Mouse (Mus musculus) kidney, embryonic 16.5 days (tissue): ENCODE data around the gene Trp53tg5. TPM values are rescaled to one million over a fixed set of nuclear protein-coding genes. Genes with fewer than 3 reads are reported as not detected.
A peak's percentile ranks its signal among the peaks of the same experiment; 100 is the strongest.

Experiments used
- ATAC-seq: fragments of 200-750 bp; cut with Nextera tagmentation; 2 replicates; pipeline ENCODE4 v1.8.0; 2017; ENCODE audit warnings: moderate TSS enrichment; ENCODE audit not compliant: low FRiP score, low TSS enrichment
- H3K27ac ChIP-seq: fragments of 300-500 bp; sonication (generic); 2 replicates; pipeline ENCODE4 v1.5.1; 2014; ENCODE audit warnings: low read length
- H3K27me3 ChIP-seq: fragments of 300-500 bp; sonication (generic); 2 replicates; pipeline ENCODE4 v1.6.1; 2014; ENCODE audit warnings: low read length, control low read depth, mixed read lengths; ENCODE audit not compliant: insufficient read depth
- H3K36me3 ChIP-seq: fragments of 300-500 bp; sonication (generic); 2 replicates; pipeline ENCODE4 v1.6.1; 2014; ENCODE audit warnings: low read length, control low read depth, mixed read lengths; ENCODE audit not compliant: insufficient read depth
- H3K4me1 ChIP-seq: fragments of 300-500 bp; sonication (generic); 2 replicates; pipeline ENCODE4 v1.6.1; 2014; ENCODE audit warnings: low read length, control low read depth, mixed read lengths; ENCODE audit not compliant: insufficient read depth
- H3K4me2 ChIP-seq: fragments of 300-500 bp; sonication (generic); replicated peaks from 2 replicates; pipeline ENCODE4 v1.6.1; 2014; ENCODE audit warnings: low read depth, low read length
- H3K4me3 ChIP-seq: fragments of 300-500 bp; sonication (generic); 2 replicates; pipeline ENCODE4 v1.5.1; 2014; ENCODE audit warnings: mild to moderate bottlenecking, low read length
- H3K9ac ChIP-seq: fragments of 300-500 bp; sonication (generic); replicated peaks from 2 replicates; pipeline ENCODE4 v1.6.1; 2014; ENCODE audit warnings: low read length
- H3K9me3 ChIP-seq: fragments of 300-500 bp; sonication (generic); 2 replicates; pipeline ENCODE4 v1.6.1; 2016; ENCODE audit warnings: low read length, control low read depth
- WGBS: fragments of 180-500 bp; shearing (Covaris S2); extraction: QIAGEN DNeasy Blood & Tissue Kit; methylation state at CpG from one replicate; pipeline ENCODE4 v1.1.7; 2014; 5-methylcytosine and 5-hydroxymethylcytosine counted together
- polyA plus RNA-seq: library from polyadenylated mRNA; unstranded; fragments of >200 nt; fragmentation: Nextera tagmentation; extraction: Ambion mirVana; gene quantifications from 2 replicates; pipeline ENCODE4 v1.2.1, GENCODE M21; 2015

The Trp53tg5 gene
- polyA plus RNA-seq, 1 experiment from 2014 or later: not detected

- Histone ChIP-seq H3K4me3 (no peak overlapping the region), H3K27ac (peak overlapping the region; percentile 64), H3K36me3 (peaks cover 21% of the 10 kb centered on the region), H3K9ac (peak overlapping the region; percentile 47; the same call in 1 of the 2 replicates), H3K4me1 (peaks cover 58% of the 10 kb centered on the region), H3K27me3 (no peaks in the 10 kb centered on the region), H3K9me3 (no peaks in the 10 kb centered on the region), H3K4me2 (no peak overlapping the region)
- 50% methylated on average over 15 of the region's 15 CpGs for WGBS
- ATAC-seq: no peak
These were observed 43.5 kb downstream of the Trp53tg5 start for GRCm38 (mm10) chr2:164429881-164430615.

GRCm38 (mm10) chr2:164428451-164428850 is 45.1 kb downstream of the Trp53tg5 start:
- H3K4me1 ChIP-seq: peaks cover 42% of the 10 kb centered on the region
- 37% methylated on average over 5 of the region's 5 CpGs for WGBS

GRCm38 (mm10) chr2:164426952-164427351 is 46.6 kb downstream of the Trp53tg5 start:
- 64% methylated on average over 5 of the region's 5 CpGs for WGBS
- peaks cover 36% of the 10 kb centered on the region for H3K36me3 ChIP-seq
- no peak overlapping the region for H3K9ac ChIP-seq

More at GRCm38 (mm10) chr2:164428451-164428850, 45.1 kb downstream of the Trp53tg5 start:
- Histone ChIP-seq H3K9me3 (no peaks in the 10 kb centered on the region), H3K4me2 (no peak overlapping the region), H3K9ac (no peak overlapping the region), H3K27ac (no peak overlapping the region), H3K27me3 (no peaks in the 10 kb centered on the region), H3K36me3 (peaks cover 34% of the 10 kb centered on the region), H3K4me3 (no peak overlapping the region)
- ATAC-seq: no peak

GRCm38 (mm10) chr2:164426121-164426520 is 47.4 kb downstream of the Trp53tg5 start:
- Histone ChIP-seq H3K27ac (no peak overlapping the region), H3K4me2 (no peak overlapping the region), H3K4me3 (no peak overlapping the region), H3K36me3 (peaks cover 36% of the 10 kb centered on the region), H3K9ac (no peak overlapping the region), H3K27me3 (no peaks in the 10 kb centered on the region), H3K9me3 (no peaks in the 10 kb centered on the region), H3K4me1 (peaks cover 18% of the 10 kb centered on the region)
- WGBS: 22% methylated on average over 12 of the region's 12 CpGs
- ATAC-seq: no peak

More at GRCm38 (mm10) chr2:164426952-164427351, 46.6 kb downstream of the Trp53tg5 start:
- Histone ChIP-seq H3K9me3 (no peaks in the 10 kb centered on the region), H3K4me1 (peaks cover 27% of the 10 kb centered on the region), H3K27me3 (no peaks in the 10 kb centered on the region), H3K4me2 (no peak overlapping the region), H3K4me3 (no peak overlapping the region), H3K27ac (no peak overlapping the region)
- no peak for ATAC-seq

GRCm38 (mm10) chr2:164425401-164425800 is 48.1 kb downstream of the Trp53tg5 start:
- Histone ChIP-seq H3K4me1 (peaks cover 11% of the 10 kb centered on the region), H3K9me3 (no peaks in the 10 kb centered on the region), H3K27me3 (no peaks in the 10 kb centered on the region), H3K4me2 (no peak overlapping the region), H3K9ac (no peak overlapping the region), H3K4me3 (no peak overlapping the region), H3K27ac (no peak overlapping the region), H3K36me3 (peaks cover 36% of the 10 kb centered on the region)
- 87% methylated on average over 5 of the region's 5 CpGs for WGBS
- no peak for ATAC-seq

GRCm38 (mm10) chr2:164424406-164424805 is 49.1 kb downstream of the Trp53tg5 start:
- no peaks in the 10 kb centered on the region for H3K27me3 ChIP-seq
- WGBS: 84% methylated on average over 8 of the region's 8 CpGs
- no peak for ATAC-seq
- no peaks in the 10 kb centered on the region for H3K9me3 ChIP-seq
- peaks cover 34% of the 10 kb centered on the region for H3K36me3 ChIP-seq
- no peak overlapping the region for H3K9ac ChIP-seq
- no peak overlapping the region for H3K27ac ChIP-seq
- no peak overlapping the region for H3K4me2 ChIP-seq
- no peak overlapping the region for H3K4me3 ChIP-seq
- H3K4me1 ChIP-seq: peaks cover 10% of the 10 kb centered on the region; the same call in 1 of the 2 replicates

GRCm38 (mm10) chr2:164423464-164423863 is 50.1 kb downstream of the Trp53tg5 start:
- no peak overlapping the region for H3K4me2 ChIP-seq
- H3K36me3 ChIP-seq: peaks cover 29% of the 10 kb centered on the region
- 76% methylated on average over 11 of the region's 11 CpGs for WGBS
- H3K27me3 ChIP-seq: no peaks in the 10 kb centered on the region
- H3K9me3 ChIP-seq: no peaks in the 10 kb centered on the region
- H3K9ac ChIP-seq: no peak overlapping the region
- ATAC-seq: no peak
- H3K4me1 ChIP-seq: peaks cover 12% of the 10 kb centered on the region; the same call in 1 of the 2 replicates
- no peak overlapping the region for H3K4me3 ChIP-seq
- no peak overlapping the region for H3K27ac ChIP-seq

- WGBS: 81% methylated on average over 15 of the region's 15 CpGs
- Histone ChIP-seq H3K4me2 (no peak overlapping the region), H3K9ac (no peak overlapping the region), H3K4me1 (peaks cover 12% of the 10 kb centered on the region; the same call in 1 of the 2 replicates), H3K27ac (no peak overlapping the region), H3K36me3 (peaks cover 23% of the 10 kb centered on the region), H3K9me3 (no peaks in the 10 kb centered on the region), H3K27me3 (no peaks in the 10 kb centered on the region), H3K4me3 (no peak overlapping the region)
- no peak for ATAC-seq
These were observed 50.7 kb downstream of the Trp53tg5 start for GRCm38 (mm10) chr2:164422675-164423393.

GRCm38 (mm10) chr2:164421979-164422378 is 51.5 kb downstream of the Trp53tg5 start:
- Histone ChIP-seq H3K4me3 (no peak overlapping the region), H3K27ac (peak overlapping the region; percentile 23; the same call in 1 of the 2 replicates), H3K9ac (no peak overlapping the region), H3K27me3 (no peaks in the 10 kb centered on the region), H3K9me3 (no peaks in the 10 kb centered on the region), H3K4me1 (peaks cover 12% of the 10 kb centered on the region; the same call in 1 of the 2 replicates), H3K36me3 (peaks cover 17% of the 10 kb centered on the region), H3K4me2 (no peak overlapping the region)
- no peak for ATAC-seq
- 80% methylated on average over 8 of the region's 8 CpGs for WGBS
